Mouse (Mus musculus): ENCODE measurements around the gene Tmub1. TPM values are rescaled to one million over a fixed set of nuclear protein-coding genes. Genes with fewer than 3 reads are reported as not detected.
A peak's percentile ranks its signal among the peaks of the same experiment; 100 is the strongest.

Gene Tmub1
- polyA plus RNA-seq, 1 experiment from 2014 or later, result 33.1 TPM

GRCm38 (mm10) chr5:24424004-24424781 is 23.5 kb downstream of the Tmub1 start:
- peaks cover 36% of the 10 kb centered on the region for H3K4me1 ChIP-seq (ENCODE audit: control insufficient read depth, insufficient read depth, low read length)
- H3K27me3 ChIP-seq (ENCODE audit: control insufficient read depth, insufficient read depth, low read length), result no peaks in the 10 kb centered on the region
- no peaks in the 10 kb centered on the region for H3K9me3 ChIP-seq (ENCODE audit: control insufficient read depth, low read length)
- peak overlapping the region; percentile 78 for H3K4me2 ChIP-seq (ENCODE audit: low read depth)
- peak overlapping the region; percentile 55 for H3K9ac ChIP-seq (ENCODE audit: low read length)
- ATAC-seq (ENCODE audit: insufficient read depth, low FRiP score, low TSS enrichment) (peak; percentile 10; the same call in 1 of the 2 replicates), DNase-seq (ENCODE audit: low spot score) (no peak)
- WGBS, result 16% methylated on average over 21 of the region's 21 CpGs
- H3K4me3 ChIP-seq (ENCODE audit: low read depth, low read length), result peak overlapping the region; percentile 29
- peak overlapping the region; percentile 78 for H3K27ac ChIP-seq (ENCODE audit: low read depth, low read length)
- H3K36me3 ChIP-seq (ENCODE audit: control insufficient read depth, insufficient read depth, low read length), result peaks cover 2% of the 10 kb centered on the region; the same call in 1 of the 2 replicates

GRCm38 (mm10) chr5:24423129-24424003 is 24.3 kb downstream of the Tmub1 start, which contains the start of the genes Cdk5 and Slc4a2:
Cdk5 (minus strand) TSS chr5:24423530.
Slc4a2 (plus strand) TSS chr5:24423837.
- Histone ChIP-seq H3K27ac (ENCODE audit: low read depth, low read length) (peak within 1 kb of the TSS; percentile 78), H3K27me3 (ENCODE audit: control insufficient read depth, insufficient read depth, low read length) (no peaks in the 10 kb centered on the region), H3K36me3 (ENCODE audit: control insufficient read depth, insufficient read depth, low read length) (peaks cover 4% of the 10 kb centered on the region; the same call in 1 of the 2 replicates), H3K9ac (ENCODE audit: low read length) (peak within 1 kb of the TSS; percentile 76), H3K4me3 (ENCODE audit: low read depth, low read length) (peak within 1 kb of the TSS; percentile 61), H3K9me3 (ENCODE audit: control insufficient read depth, low read length) (no peaks in the 10 kb centered on the region), H3K4me1 (ENCODE audit: control insufficient read depth, insufficient read depth, low read length) (peaks cover 36% of the 10 kb centered on the region), H3K4me2 (ENCODE audit: low read depth) (peak within 1 kb of the TSS; percentile 78)
- DNase-seq (ENCODE audit: low spot score) (peak; percentile 99), ATAC-seq (ENCODE audit: insufficient read depth, low FRiP score, low TSS enrichment) (peak; percentile 92)
- under 1% methylated on average over 46 of the region's 46 CpGs for WGBS

- 82% methylated on average over 9 of the region's 9 CpGs for WGBS
- peaks cover 12% of the 10 kb centered on the region for H3K4me1 ChIP-seq (ENCODE audit: control insufficient read depth, insufficient read depth, low read length)
- no peaks in the 10 kb centered on the region for H3K27me3 ChIP-seq (ENCODE audit: control insufficient read depth, insufficient read depth, low read length)
- H3K4me3 ChIP-seq (ENCODE audit: low read depth, low read length), result no peak overlapping the region
- H3K9ac ChIP-seq (ENCODE audit: low read length), result no peak overlapping the region
- ATAC-seq (ENCODE audit: insufficient read depth, low FRiP score, low TSS enrichment), result no peak
- H3K4me2 ChIP-seq (ENCODE audit: low read depth), result no peak overlapping the region
- H3K27ac ChIP-seq (ENCODE audit: low read depth, low read length), result no peak overlapping the region
- H3K9me3 ChIP-seq (ENCODE audit: control insufficient read depth, low read length), result no peaks in the 10 kb centered on the region
- no peak for DNase-seq (ENCODE audit: low spot score)
- H3K36me3 ChIP-seq (ENCODE audit: control insufficient read depth, insufficient read depth, low read length), result 0 out of 2 replicates have a peak, but pooled peaks cover 4% of the 10 kb centered on the region
These were observed 27.3 kb downstream of the Tmub1 start for GRCm38 (mm10) chr5:24420381-24420780.

GRCm38 (mm10) chr5:24417587-24417986 is 30.1 kb downstream of the Tmub1 start:
- WGBS, result 88% methylated on average over 10 of the region's 10 CpGs
- no peaks in the 10 kb centered on the region for H3K9me3 ChIP-seq (ENCODE audit: control insufficient read depth, low read length)
- ATAC-seq (ENCODE audit: insufficient read depth, low FRiP score, low TSS enrichment), result no peak

GRCm38 (mm10) chr5:24416222-24416736 is 31.4 kb downstream of the Tmub1 start:
- Histone ChIP-seq H3K36me3 (ENCODE audit: control insufficient read depth, insufficient read depth, low read length) (0 out of 2 replicates have a peak, but pooled peaks cover 4% of the 10 kb centered on the region), H3K27ac (ENCODE audit: low read depth, low read length) (no peak overlapping the region), H3K4me1 (ENCODE audit: control insufficient read depth, insufficient read depth, low read length) (peaks cover 4% of the 10 kb centered on the region; the same call in 1 of the 2 replicates), H3K27me3 (ENCODE audit: control insufficient read depth, insufficient read depth, low read length) (no peaks in the 10 kb centered on the region), H3K9me3 (ENCODE audit: control insufficient read depth, low read length) (no peaks in the 10 kb centered on the region), H3K4me3 (ENCODE audit: low read depth, low read length) (no peak overlapping the region), H3K9ac (ENCODE audit: low read length) (no peak overlapping the region), H3K4me2 (ENCODE audit: low read depth) (no peak overlapping the region)
- peak; percentile 71 for DNase-seq (ENCODE audit: low spot score)
- peak; percentile 67; the same call in 1 of the 2 replicates for ATAC-seq (ENCODE audit: insufficient read depth, low FRiP score, low TSS enrichment)
- 3% methylated on average over 21 of the region's 21 CpGs for WGBS

More at GRCm38 (mm10) chr5:24417587-24417986, 30.1 kb downstream of the Tmub1 start:
- Histone ChIP-seq H3K9ac (ENCODE audit: low read length) (no peak overlapping the region), H3K36me3 (ENCODE audit: control insufficient read depth, insufficient read depth, low read length) (0 out of 2 replicates have a peak, but pooled peaks cover 4% of the 10 kb centered on the region), H3K4me1 (ENCODE audit: control insufficient read depth, insufficient read depth, low read length) (peaks cover 8% of the 10 kb centered on the region), H3K27ac (ENCODE audit: low read depth, low read length) (no peak overlapping the region), H3K4me2 (ENCODE audit: low read depth) (no peak overlapping the region), H3K4me3 (ENCODE audit: low read depth, low read length) (no peak overlapping the region), H3K27me3 (ENCODE audit: control insufficient read depth, insufficient read depth, low read length) (no peaks in the 10 kb centered on the region)
- DNase-seq (ENCODE audit: low spot score), result no peak

- Histone ChIP-seq H3K4me2 (ENCODE audit: low read depth) (no peak overlapping the region), H3K4me3 (ENCODE audit: low read depth, low read length) (no peak overlapping the region), H3K4me1 (ENCODE audit: control insufficient read depth, insufficient read depth, low read length) (peaks cover 4% of the 10 kb centered on the region; the same call in 1 of the 2 replicates), H3K9me3 (ENCODE audit: control insufficient read depth, low read length) (no peaks in the 10 kb centered on the region), H3K27ac (ENCODE audit: low read depth, low read length) (no peak overlapping the region), H3K9ac (ENCODE audit: low read length) (no peak overlapping the region), H3K27me3 (ENCODE audit: control insufficient read depth, insufficient read depth, low read length) (no peaks in the 10 kb centered on the region), H3K36me3 (ENCODE audit: control insufficient read depth, insufficient read depth, low read length) (no peaks in the 10 kb centered on the region)
- ATAC-seq (ENCODE audit: insufficient read depth, low FRiP score, low TSS enrichment) (no peak), DNase-seq (ENCODE audit: low spot score) (no peak)
- 89% methylated on average over 13 of the region's 13 CpGs for WGBS
These were observed 33.7 kb downstream of the Tmub1 start for GRCm38 (mm10) chr5:24413938-24414337.

GRCm38 (mm10) chr5:24413042-24413693 is 34.5 kb downstream of the Tmub1 start, which contains the start of gene Asic3:
Asic3 (plus strand) TSS chr5:24413392.
- Histone ChIP-seq H3K4me1 (ENCODE audit: control insufficient read depth, insufficient read depth, low read length) (peaks cover 4% of the 10 kb centered on the region; the same call in 1 of the 2 replicates), H3K27ac (ENCODE audit: low read depth, low read length) (no peak within 1 kb of the TSS), H3K9ac (ENCODE audit: low read length) (no peak within 1 kb of the TSS), H3K27me3 (ENCODE audit: control insufficient read depth, insufficient read depth, low read length) (no peaks in the 10 kb centered on the region), H3K36me3 (ENCODE audit: control insufficient read depth, insufficient read depth, low read length) (no peaks in the 10 kb centered on the region), H3K9me3 (ENCODE audit: control insufficient read depth, low read length) (no peaks in the 10 kb centered on the region), H3K4me3 (ENCODE audit: low read depth, low read length) (no peak within 1 kb of the TSS), H3K4me2 (ENCODE audit: low read depth) (no peak within 1 kb of the TSS)
- 60% methylated on average over 11 of the region's 11 CpGs for WGBS
- no peak for DNase-seq (ENCODE audit: low spot score)
- no peak for ATAC-seq (ENCODE audit: insufficient read depth, low FRiP score, low TSS enrichment)

GRCm38 (mm10) chr5:24412063-24412462 is 35.6 kb downstream of the Tmub1 start:
- WGBS, result 88% methylated on average over 2 of the region's 2 CpGs
- DNase-seq (ENCODE audit: low spot score), result no peak
- Histone ChIP-seq H3K36me3 (ENCODE audit: control insufficient read depth, insufficient read depth, low read length) (no peaks in the 10 kb centered on the region), H3K27ac (ENCODE audit: low read depth, low read length) (no peak overlapping the region), H3K9ac (ENCODE audit: low read length) (no peak overlapping the region), H3K4me2 (ENCODE audit: low read depth) (no peak overlapping the region), H3K27me3 (ENCODE audit: control insufficient read depth, insufficient read depth, low read length) (no peaks in the 10 kb centered on the region), H3K4me1 (ENCODE audit: control insufficient read depth, insufficient read depth, low read length) (peaks cover 4% of the 10 kb centered on the region; the same call in 1 of the 2 replicates), H3K9me3 (ENCODE audit: control insufficient read depth, low read length) (no peaks in the 10 kb centered on the region), H3K4me3 (ENCODE audit: low read depth, low read length) (no peak overlapping the region)
- ATAC-seq (ENCODE audit: insufficient read depth, low FRiP score, low TSS enrichment), result no peak

All from neural tube, embryonic 11.5 days (tissue).